Mouse (Mus musculus): ENCODE measurements around the gene Ramp2. TPM values are rescaled to one million over a fixed set of nuclear protein-coding genes. Genes with fewer than 3 reads are reported as not detected.

The Ramp2 gene
- polyA plus RNA-seq, 1 experiment from 2014 or later = 67.4 TPM

DNA sequence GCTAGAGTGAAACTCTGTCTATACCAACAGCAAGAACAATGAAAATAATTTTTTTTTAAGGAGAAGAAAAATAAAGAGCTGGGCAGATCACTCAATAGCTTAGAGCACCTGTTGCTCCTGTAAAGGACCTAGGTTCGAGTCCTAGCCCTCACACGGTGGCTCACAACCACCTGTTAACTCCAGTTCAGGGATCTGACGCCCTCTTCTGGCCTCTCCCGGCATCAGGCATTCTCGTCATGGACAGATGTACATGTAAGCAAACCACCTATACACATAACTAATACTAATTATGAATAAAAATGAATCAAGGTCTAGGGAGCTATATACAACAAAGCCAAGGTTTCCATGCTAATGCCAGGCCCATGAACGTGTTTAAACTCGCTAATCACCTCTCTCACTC is 55.1 kb downstream of the Ramp2 start:
- Histone ChIP-seq H3K9ac (replicated peaks; ENCODE audit: low read depth, low read length) (peak overlapping the region; percentile 83; the same call in 1 of the 2 replicates), H3K36me3 (ENCODE audit: control insufficient read depth, insufficient read depth) (no peaks in the 10 kb centered on the region), H3K4me2 (ENCODE audit: low read length) (peak overlapping the region; percentile 99), H3K9me3 (ENCODE audit: control insufficient read depth, low read length) (no peaks in the 10 kb centered on the region), H3K27ac (ENCODE audit: low read length) (no peak overlapping the region), H3K27me3 (replicated peaks; ENCODE audit: control insufficient read depth, insufficient read depth, low read length) (no peaks in the 10 kb centered on the region), H3K4me1 (replicated peaks; ENCODE audit: control insufficient read depth, insufficient read depth, low read length) (peaks cover 14% of the 10 kb centered on the region), H3K4me3 (replicated peaks; ENCODE audit: low read length) (peak overlapping the region; percentile 96)
- ATAC-seq = no peak
- WGBS = 67% methylated on average over 7 of the region's 7 CpGs

DNA sequence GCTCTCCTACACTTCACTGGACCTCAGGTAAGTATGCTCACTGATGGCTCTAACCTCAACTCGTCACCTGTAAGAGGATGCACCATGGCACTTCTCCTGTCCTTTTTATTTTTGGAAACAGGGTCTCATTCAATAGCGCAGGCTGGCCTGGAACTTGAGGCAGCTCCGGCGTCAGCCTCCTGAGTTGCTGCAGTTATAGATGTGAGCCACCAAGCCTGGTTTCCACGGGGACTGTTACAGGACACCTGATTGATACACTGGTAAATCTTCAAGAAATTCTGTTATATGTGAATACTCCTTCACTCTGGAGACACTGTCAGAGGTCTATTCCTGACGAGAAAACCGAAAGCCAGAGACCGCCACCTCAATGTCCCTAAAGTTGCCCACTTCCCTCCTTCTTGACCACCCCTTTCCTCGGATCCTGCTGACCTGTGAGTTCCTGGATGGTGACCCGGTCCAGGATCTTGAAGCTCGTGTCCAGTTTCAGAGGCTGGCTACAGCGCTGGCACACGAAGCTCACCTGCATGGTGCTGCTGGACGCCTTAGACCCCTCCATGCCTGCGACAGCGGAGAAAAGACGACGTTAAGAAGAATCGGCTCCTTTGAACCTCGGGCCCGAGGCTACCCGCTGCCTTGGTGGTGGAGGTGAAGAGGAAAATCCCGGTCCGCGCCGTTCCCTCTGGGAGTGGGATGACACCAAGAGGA is 55.6 kb downstream of the Ramp2 start:
- peaks cover 14% of the 10 kb centered on the region for H3K4me1 ChIP-seq (replicated peaks; ENCODE audit: control insufficient read depth, insufficient read depth, low read length)
- peak; percentile 43; the same call in 1 of the 2 replicates for ATAC-seq
- no peak overlapping the region for H3K27ac ChIP-seq (ENCODE audit: low read length)
- H3K4me2 ChIP-seq (ENCODE audit: low read length) = peak overlapping the region; percentile 99
- peak overlapping the region; percentile 83 for H3K9ac ChIP-seq (replicated peaks; ENCODE audit: low read depth, low read length)
- H3K36me3 ChIP-seq (ENCODE audit: control insufficient read depth, insufficient read depth) = no peaks in the 10 kb centered on the region
- 14% methylated on average over 26 of the region's 26 CpGs for WGBS
- H3K4me3 ChIP-seq (replicated peaks; ENCODE audit: low read length) = peak overlapping the region; percentile 96
- H3K27me3 ChIP-seq (replicated peaks; ENCODE audit: control insufficient read depth, insufficient read depth, low read length) = no peaks in the 10 kb centered on the region
- no peaks in the 10 kb centered on the region for H3K9me3 ChIP-seq (ENCODE audit: control insufficient read depth, low read length)

DNA sequence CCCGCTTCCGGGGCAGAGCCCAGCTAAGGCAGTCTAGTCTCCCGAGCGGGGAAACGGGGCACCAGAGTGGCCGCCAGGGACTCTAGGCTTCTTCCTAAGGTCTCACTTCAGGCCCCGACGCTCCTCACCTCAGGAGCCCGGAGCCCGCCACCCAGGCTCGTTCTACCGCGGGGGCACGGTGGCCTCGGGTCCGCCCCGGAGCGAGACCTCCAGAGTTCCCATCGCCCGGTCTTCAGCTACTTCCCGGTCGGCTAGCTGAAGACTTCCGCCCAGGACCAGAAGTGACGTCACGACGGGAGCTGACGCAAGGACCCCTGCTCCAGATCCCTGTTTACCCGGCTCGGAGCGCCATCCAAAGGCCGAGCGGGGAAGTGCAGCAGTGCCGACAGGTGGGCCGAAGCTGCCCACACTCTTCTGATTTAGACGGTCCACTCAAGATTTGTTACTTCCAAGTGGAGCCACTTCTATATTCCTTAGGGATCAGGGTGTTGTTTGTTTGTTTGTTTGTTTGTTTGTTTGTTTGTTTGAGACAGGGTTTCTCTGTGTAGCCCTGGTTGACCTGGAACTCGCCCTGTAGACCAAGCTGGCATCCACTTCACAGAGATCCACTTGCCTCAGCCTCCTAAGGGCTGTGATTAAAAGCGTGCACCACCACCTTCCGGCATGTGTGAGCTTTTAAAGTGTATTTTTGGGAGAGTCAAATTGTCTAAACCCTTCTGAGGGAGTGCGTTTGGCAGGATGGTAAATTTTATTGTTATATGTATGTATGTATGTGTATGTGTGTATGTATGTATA is 56.4 kb downstream of the Ramp2 start, which contains the start of gene Becn1:
Gene Becn1, minus strand, starts transcription at position 283 of the 795 bp plus-strand sequence.
- peak within 1 kb of the TSS; percentile 83 for H3K9ac ChIP-seq (replicated peaks; ENCODE audit: low read depth, low read length)
- peak; percentile 97 for ATAC-seq
- H3K9me3 ChIP-seq (ENCODE audit: control insufficient read depth, low read length) = no peaks in the 10 kb centered on the region
- 7% methylated on average over 39 of the region's 39 CpGs for WGBS
- H3K4me3 ChIP-seq (replicated peaks; ENCODE audit: low read length) = peak within 1 kb of the TSS; percentile 96
- H3K4me1 ChIP-seq (replicated peaks; ENCODE audit: control insufficient read depth, insufficient read depth, low read length) = peaks cover 14% of the 10 kb centered on the region
- no peak within 1 kb of the TSS for H3K27ac ChIP-seq (ENCODE audit: low read length)
- H3K36me3 ChIP-seq (ENCODE audit: control insufficient read depth, insufficient read depth) = no peaks in the 10 kb centered on the region
- peak within 1 kb of the TSS; percentile 99 for H3K4me2 ChIP-seq (ENCODE audit: low read length)
- H3K27me3 ChIP-seq (replicated peaks; ENCODE audit: control insufficient read depth, insufficient read depth, low read length) = no peaks in the 10 kb centered on the region; the same call in 1 of the 2 replicates

DNA sequence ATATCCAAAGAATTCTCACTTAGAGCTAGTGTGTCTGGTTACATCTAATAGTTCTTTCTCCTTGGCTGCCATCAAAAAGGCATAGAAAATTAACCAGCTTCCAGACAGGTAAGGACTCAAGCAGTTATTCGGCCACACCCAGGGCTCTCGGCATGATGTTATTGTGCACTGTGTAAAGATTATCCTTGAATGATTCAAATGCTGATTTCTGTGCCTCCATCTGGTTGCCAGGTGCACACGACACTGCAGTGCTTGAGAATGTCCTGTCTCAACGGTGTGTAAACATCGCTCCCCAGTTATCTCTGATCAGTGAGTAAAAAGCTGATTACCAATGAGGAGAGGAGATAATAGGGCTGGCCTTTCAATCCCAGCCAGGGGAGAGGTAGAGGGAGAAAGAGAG is 61.9 kb downstream of the Ramp2 start:
- Histone ChIP-seq H3K4me1 (replicated peaks; ENCODE audit: control insufficient read depth, insufficient read depth, low read length) (no peaks in the 10 kb centered on the region), H3K27me3 (replicated peaks; ENCODE audit: control insufficient read depth, insufficient read depth, low read length) (no peaks in the 10 kb centered on the region; the same call in 1 of the 2 replicates), H3K36me3 (ENCODE audit: control insufficient read depth, insufficient read depth) (no peaks in the 10 kb centered on the region), H3K9me3 (ENCODE audit: control insufficient read depth, low read length) (no peaks in the 10 kb centered on the region), H3K9ac (replicated peaks; ENCODE audit: low read depth, low read length) (no peak overlapping the region), H3K4me2 (ENCODE audit: low read length) (no peak overlapping the region), H3K4me3 (replicated peaks; ENCODE audit: low read length) (no peak overlapping the region), H3K27ac (ENCODE audit: low read length) (no peak overlapping the region)
- ATAC-seq = no peak
- 45% methylated on average over 5 of the region's 5 CpGs for WGBS

Other genes with a start within 250 kb of the Ramp2 start
- 90.6 and 111 TPM in 2 replicates for gene Atp6v0a1, start 236.6 kb upstream of the Ramp2 start, polyA plus RNA-seq (2015; fragmentation: Nextera tagmentation; extraction: Ambion mirVana)
- gene Naglu, start 176.0 kb upstream of the Ramp2 start, polyA plus RNA-seq (2015; fragmentation: Nextera tagmentation; extraction: Ambion mirVana) = 7.1 and 8.0 TPM in 2 replicates
- gene Hsd17b1, start 167.6 kb upstream of the Ramp2 start, polyA plus RNA-seq (2015; fragmentation: Nextera tagmentation; extraction: Ambion mirVana) = 0.25 and 0.30 TPM in 2 replicates
- 45.9 and 48.1 TPM in 2 replicates for gene Coasy, start 163.5 kb upstream of the Ramp2 start, polyA plus RNA-seq (2015; fragmentation: Nextera tagmentation; extraction: Ambion mirVana)
- gene Mlx, start 158.8 kb upstream of the Ramp2 start, polyA plus RNA-seq (2015; fragmentation: Nextera tagmentation; extraction: Ambion mirVana) = 94.6 and 102 TPM in 2 replicates
- 37.3 and 43.6 TPM in 2 replicates for gene Psmc3ip, start 150.6 kb upstream of the Ramp2 start, polyA plus RNA-seq (2015; fragmentation: Nextera tagmentation; extraction: Ambion mirVana)
- gene Retreg3, start 126.1 kb upstream of the Ramp2 start, polyA plus RNA-seq (2015; fragmentation: Nextera tagmentation; extraction: Ambion mirVana) = 24.5 and 25.2 TPM in 2 replicates
- 90.7 and 93.0 TPM in 2 replicates for gene Tubg1, start 126.1 kb upstream of the Ramp2 start, polyA plus RNA-seq (2015; fragmentation: Nextera tagmentation; extraction: Ambion mirVana)
- gene Tubg2, start 90.1 kb upstream of the Ramp2 start, polyA plus RNA-seq (2015; fragmentation: Nextera tagmentation; extraction: Ambion mirVana) = 36.2 and 43.0 TPM in 2 replicates
- 0.77 and 1.5 TPM in 2 replicates for gene Cntnap1, start 75.5 kb upstream of the Ramp2 start, polyA plus RNA-seq (2015; fragmentation: Nextera tagmentation; extraction: Ambion mirVana)
- gene Plekhh3, start 74.7 kb upstream of the Ramp2 start, polyA plus RNA-seq (2015; fragmentation: Nextera tagmentation; extraction: Ambion mirVana) = 4.8 and 5.8 TPM in 2 replicates
- 0.14 TPM in 1 of 2 replicates, not detected in the other for gene Ccr10, start 70.6 kb upstream of the Ramp2 start, polyA plus RNA-seq (2015; fragmentation: Nextera tagmentation; extraction: Ambion mirVana)
- gene Ezh1, start 19.6 kb upstream of the Ramp2 start, polyA plus RNA-seq (2015; fragmentation: Nextera tagmentation; extraction: Ambion mirVana) = 24.8 and 27.0 TPM in 2 replicates
- 91.1 and 93.3 TPM in 2 replicates for gene Vps25, start 7.7 kb downstream of the Ramp2 start, polyA plus RNA-seq (2015; fragmentation: Nextera tagmentation; extraction: Ambion mirVana)
- 5.8 and 6.2 TPM in 2 replicates for gene Wnk4, start 14.5 kb downstream of the Ramp2 start, polyA plus RNA-seq (2015; fragmentation: Nextera tagmentation; extraction: Ambion mirVana)
- gene Cntd1, start 33.0 kb downstream of the Ramp2 start, polyA plus RNA-seq (2015; fragmentation: Nextera tagmentation; extraction: Ambion mirVana) = 0.91 TPM in 2 replicates
- 191 and 197 TPM in 2 replicates for gene Coa3, start 33.1 kb downstream of the Ramp2 start, polyA plus RNA-seq (2015; fragmentation: Nextera tagmentation; extraction: Ambion mirVana)
- gene Becn1, start 56.3 kb downstream of the Ramp2 start, polyA plus RNA-seq (2015; fragmentation: Nextera tagmentation; extraction: Ambion mirVana) = 191 and 203 TPM in 2 replicates
- gene Psme3, start 70.2 kb downstream of the Ramp2 start, polyA plus RNA-seq (2015; fragmentation: Nextera tagmentation; extraction: Ambion mirVana) = 127 and 137 TPM in 2 replicates
- 1.9 and 3.2 TPM in 2 replicates for gene Aoc2, start 79.0 kb downstream of the Ramp2 start, polyA plus RNA-seq (2015; fragmentation: Nextera tagmentation; extraction: Ambion mirVana)
- gene Aoc3, start 84.6 kb downstream of the Ramp2 start, polyA plus RNA-seq (2015; fragmentation: Nextera tagmentation; extraction: Ambion mirVana) = 0.09 and 0.10 TPM in 2 replicates
- not detected in 2 replicates for gene G6pc, start 121.5 kb downstream of the Ramp2 start, polyA plus RNA-seq (2015; fragmentation: Nextera tagmentation; extraction: Ambion mirVana)
- 90.1 and 99.5 TPM in 2 replicates for gene Aarsd1, start 171.6 kb downstream of the Ramp2 start, polyA plus RNA-seq (2015; fragmentation: Nextera tagmentation; extraction: Ambion mirVana)
- 5.7 and 7.7 TPM in 2 replicates for gene Gm27029, start 178.8 kb downstream of the Ramp2 start, polyA plus RNA-seq (2015; fragmentation: Nextera tagmentation; extraction: Ambion mirVana)
- gene Rundc1, start 179.1 kb downstream of the Ramp2 start, polyA plus RNA-seq (2015; fragmentation: Nextera tagmentation; extraction: Ambion mirVana) = 32.5 TPM in 2 replicates
- 2.0 TPM in 2 replicates for gene Ptges3l, start 179.3 kb downstream of the Ramp2 start, polyA plus RNA-seq (2015; fragmentation: Nextera tagmentation; extraction: Ambion mirVana)
- gene Rpl27, start 196.3 kb downstream of the Ramp2 start, polyA plus RNA-seq (2015; fragmentation: Nextera tagmentation; extraction: Ambion mirVana) = 219 and 239 TPM in 2 replicates
- 2.2 and 2.5 TPM in 2 replicates for gene Ifi35, start 202.4 kb downstream of the Ramp2 start, polyA plus RNA-seq (2015; fragmentation: Nextera tagmentation; extraction: Ambion mirVana)
- gene Rnd2, start 219.0 kb downstream of the Ramp2 start, polyA plus RNA-seq (2015; fragmentation: Nextera tagmentation; extraction: Ambion mirVana) = 91.6 and 95.8 TPM in 2 replicates
- gene Vat1, start 220.2 kb downstream of the Ramp2 start, polyA plus RNA-seq (2015; fragmentation: Nextera tagmentation; extraction: Ambion mirVana) = 65.5 and 79.5 TPM in 2 replicates